Mouse (Mus musculus) forebrain, embryonic 13.5 days (tissue): Measurements from ENCODE around the gene Sh3bgrl3. TPM values are rescaled to one million over a fixed set of nuclear protein-coding genes. Genes with fewer than 3 reads are reported as not detected.
"Not testable (repeated sequence)": the region's sequence is repeated elsewhere in the genome, so short reads cannot be mapped to it uniquely, and the experiment has no call there.

Experiments used
- ATAC-seq: fragments of 200-750 bp; cut with Nextera tagmentation; 2 replicates; pipeline ENCODE4 v1.8.0; 2017
- H3K27ac ChIP-seq: fragments of 300-500 bp; sonication (generic); 2 replicates; pipeline ENCODE4 v1.5.1; 2015; ENCODE audit warnings: inconsistent platforms, mild to moderate bottlenecking, moderate library complexity
- H3K27me3 ChIP-seq: fragments of 300-500 bp; sonication (generic); 2 replicates; pipeline ENCODE4 v1.6.1; 2015; ENCODE audit warnings: mild to moderate bottlenecking, inconsistent platforms
- H3K36me3 ChIP-seq: fragments of 300-500 bp; sonication (generic); 2 replicates; pipeline ENCODE4 v1.6.1; 2015; ENCODE audit warnings: mild to moderate bottlenecking, inconsistent platforms; ENCODE audit not compliant: poor library complexity, severe bottlenecking
- H3K4me1 ChIP-seq: fragments of 300-500 bp; sonication (generic); 2 replicates; pipeline ENCODE4 v1.6.1; 2015; ENCODE audit warnings: inconsistent platforms
- H3K4me2 ChIP-seq: fragments of 300-500 bp; sonication (generic); 2 replicates; pipeline ENCODE4 v1.6.1; 2015; ENCODE audit warnings: inconsistent platforms, mild to moderate bottlenecking, moderate library complexity
- H3K4me3 ChIP-seq: fragments of 300-500 bp; sonication (generic); 2 replicates; pipeline ENCODE4 v1.5.1; 2015; ENCODE audit warnings: mild to moderate bottlenecking, inconsistent platforms
- H3K9ac ChIP-seq: fragments of 300-500 bp; sonication (generic); 2 replicates; pipeline ENCODE4 v1.6.1; 2015; ENCODE audit warnings: mild to moderate bottlenecking, inconsistent platforms
- H3K9me3 ChIP-seq: fragments of 300-500 bp; sonication (generic); replicated peaks from 2 replicates; pipeline ENCODE4 v1.6.1; 2016; ENCODE audit warnings: inconsistent platforms
- WGBS: fragments of 180-500 bp; shearing (Covaris S2); methylation state at CpG from one replicate; pipeline ENCODE4 v1.1.7; 2015; 5-methylcytosine and 5-hydroxymethylcytosine counted together
- polyA plus RNA-seq: library from polyadenylated mRNA; unstranded; fragments of >200 nt; fragmentation: Nextera tagmentation; extraction: Ambion mirVana; gene quantifications from 2 replicates; pipeline ENCODE4 v1.2.1, GENCODE M21; 2015

Sh3bgrl3 gene
- 285 TPM in 2 replicates for polyA plus RNA-seq

- Histone ChIP-seq H3K4me3 (peak within 1 kb of the TSS; percentile 84), H3K9ac (peak within 1 kb of the TSS; percentile 91), H3K27me3 (no peaks in the 10 kb centered on the region), H3K9me3 (no peaks in the 10 kb centered on the region), H3K4me1 (peaks cover 21% of the 10 kb centered on the region), H3K27ac (peak within 1 kb of the TSS; percentile 69), H3K36me3 (peaks cover 21% of the 10 kb centered on the region), H3K4me2 (peak within 1 kb of the TSS; percentile 87)
- 1% methylated on average over 49 of the region's 50 CpGs for WGBS
- ATAC-seq = peak; percentile 96
These were observed at the start of gene Sh3bgrl3 for GRCm38 (mm10) chr4:134128221-134128982. Sh3bgrl3 (minus strand) TSS chr4:134128789.

- Histone ChIP-seq H3K27me3 (no peaks in the 10 kb centered on the region), H3K9ac (no peak overlapping the region), H3K4me3 (no peak overlapping the region), H3K9me3 (no peaks in the 10 kb centered on the region), H3K4me1 (no peaks in the 10 kb centered on the region), H3K36me3 (peaks cover 17% of the 10 kb centered on the region; the same call in 1 of the 2 replicates), H3K27ac (no peak overlapping the region), H3K4me2 (no peak overlapping the region)
- WGBS = 70% methylated on average over 3 of the region's 3 CpGs
- ATAC-seq = no peak
These were observed 43.8 kb upstream of the Sh3bgrl3 start for GRCm38 (mm10) chr4:134172391-134172790.

- peaks cover 38% of the 10 kb centered on the region for H3K36me3 ChIP-seq
- WGBS = 92% methylated on average over 3 of the region's 3 CpGs
- no peaks in the 10 kb centered on the region for H3K9me3 ChIP-seq
- H3K4me1 ChIP-seq = no peaks in the 10 kb centered on the region
- H3K4me2 ChIP-seq = no peak overlapping the region
- no peak for ATAC-seq
- H3K27me3 ChIP-seq = no peaks in the 10 kb centered on the region
- H3K9ac ChIP-seq = no peak overlapping the region
- H3K4me3 ChIP-seq = no peak overlapping the region
- H3K27ac ChIP-seq = no peak overlapping the region
These were observed 38.3 kb upstream of the Sh3bgrl3 start for GRCm38 (mm10) chr4:134166906-134167305.

GRCm38 (mm10) chr4:134165548-134166465, 37.2 kb upstream of the Sh3bgrl3 start:
- ATAC-seq = no peak
- Histone ChIP-seq H3K4me1 (no peaks in the 10 kb centered on the region), H3K27ac (no peak overlapping the region), H3K9me3 (no peaks in the 10 kb centered on the region), H3K4me3 (no peak overlapping the region), H3K9ac (no peak overlapping the region), H3K27me3 (no peaks in the 10 kb centered on the region), H3K4me2 (no peak overlapping the region), H3K36me3 (peaks cover 33% of the 10 kb centered on the region)
- WGBS = 83% methylated on average over 3 of the region's 3 CpGs

- Histone ChIP-seq H3K27me3 (no peaks in the 10 kb centered on the region), H3K4me1 (no peaks in the 10 kb centered on the region), H3K27ac (no peak overlapping the region), H3K4me3 (no peak overlapping the region), H3K9ac (no peak overlapping the region), H3K4me2 (no peak overlapping the region), H3K36me3 (peaks cover 29% of the 10 kb centered on the region), H3K9me3 (no peaks in the 10 kb centered on the region)
- WGBS = 89% methylated on average over 6 of the region's 6 CpGs
- ATAC-seq = no peak
These were observed 36.4 kb upstream of the Sh3bgrl3 start for GRCm38 (mm10) chr4:134165024-134165423.

- H3K27ac ChIP-seq = no peak overlapping the region
- no peak for ATAC-seq
- WGBS = 93% methylated on average over 6 of the region's 6 CpGs
- H3K4me2 ChIP-seq = no peak overlapping the region
- no peak overlapping the region for H3K9ac ChIP-seq
- H3K27me3 ChIP-seq = no peaks in the 10 kb centered on the region
- H3K36me3 ChIP-seq = peaks cover 29% of the 10 kb centered on the region
- H3K9me3 ChIP-seq = no peaks in the 10 kb centered on the region
- H3K4me3 ChIP-seq = no peak overlapping the region
- no peaks in the 10 kb centered on the region for H3K4me1 ChIP-seq
These were observed 36.0 kb upstream of the Sh3bgrl3 start for GRCm38 (mm10) chr4:134164591-134164990.

GRCm38 (mm10) chr4:134160071-134160470, 31.5 kb upstream of the Sh3bgrl3 start:
- H3K4me1 ChIP-seq, H3K9me3 ChIP-seq, H3K27me3 ChIP-seq, ATAC-seq, H3K27ac ChIP-seq: not testable (repeated sequence)
- Histone ChIP-seq H3K4me3 (peak overlapping the region; percentile 52), H3K4me2 (peak overlapping the region; percentile 65), H3K36me3 (peaks cover 18% of the 10 kb centered on the region), H3K9ac (peak overlapping the region; percentile 53; the same call in 1 of the 2 replicates)
- WGBS = 5% methylated on average over 30 of the region's 30 CpGs

- Histone ChIP-seq H3K36me3 (peaks cover 23% of the 10 kb centered on the region), H3K27ac (no peak overlapping the region), H3K9ac (no peak overlapping the region), H3K4me3 (no peak overlapping the region), H3K9me3 (no peaks in the 10 kb centered on the region), H3K27me3 (no peaks in the 10 kb centered on the region), H3K4me2 (no peak overlapping the region), H3K4me1 (no peaks in the 10 kb centered on the region)
- ATAC-seq = no peak
- 85% methylated on average over 6 of the region's 6 CpGs for WGBS
These were observed 30.2 kb upstream of the Sh3bgrl3 start for GRCm38 (mm10) chr4:134158774-134159173.

GRCm38 (mm10) chr4:134157558-134157957, 29.0 kb upstream of the Sh3bgrl3 start:
- no peak for ATAC-seq
- Histone ChIP-seq H3K27ac (no peak overlapping the region), H3K4me3 (no peak overlapping the region), H3K4me1 (no peaks in the 10 kb centered on the region), H3K9me3 (no peaks in the 10 kb centered on the region), H3K27me3 (no peaks in the 10 kb centered on the region), H3K4me2 (no peak overlapping the region), H3K9ac (no peak overlapping the region), H3K36me3 (peaks cover 34% of the 10 kb centered on the region)
- WGBS = 87% methylated on average over 2 of the region's 2 CpGs

- no peak overlapping the region for H3K9ac ChIP-seq
- H3K9me3 ChIP-seq = no peaks in the 10 kb centered on the region
- H3K4me1 ChIP-seq = no peaks in the 10 kb centered on the region
- H3K27ac ChIP-seq = no peak overlapping the region
- no peaks in the 10 kb centered on the region for H3K27me3 ChIP-seq
- ATAC-seq = no peak
- no peak overlapping the region for H3K4me2 ChIP-seq
- H3K4me3 ChIP-seq = no peak overlapping the region
- 85% methylated on average over 8 of the region's 8 CpGs for WGBS
- H3K36me3 ChIP-seq = peaks cover 38% of the 10 kb centered on the region
These were observed 28.2 kb upstream of the Sh3bgrl3 start for GRCm38 (mm10) chr4:134156744-134157143.

- Histone ChIP-seq H3K4me3 (no peak overlapping the region), H3K4me2 (no peak overlapping the region), H3K4me1 (no peaks in the 10 kb centered on the region), H3K27ac (no peak overlapping the region), H3K9me3 (no peaks in the 10 kb centered on the region), H3K9ac (no peak overlapping the region), H3K27me3 (no peaks in the 10 kb centered on the region), H3K36me3 (peaks cover 45% of the 10 kb centered on the region)
- ATAC-seq = no peak
- WGBS = 95% methylated on average over 10 of the region's 10 CpGs
These were observed 27.4 kb upstream of the Sh3bgrl3 start for GRCm38 (mm10) chr4:134155961-134156465.

GRCm38 (mm10) chr4:134155531-134155930, 26.9 kb upstream of the Sh3bgrl3 start:
- H3K36me3 ChIP-seq = peaks cover 49% of the 10 kb centered on the region
- no peak overlapping the region for H3K9ac ChIP-seq
- H3K4me3 ChIP-seq = no peak overlapping the region
- no peaks in the 10 kb centered on the region for H3K27me3 ChIP-seq
- no peaks in the 10 kb centered on the region for H3K4me1 ChIP-seq
- no peak for ATAC-seq
- no peak overlapping the region for H3K4me2 ChIP-seq
- H3K27ac ChIP-seq = no peak overlapping the region
- H3K9me3 ChIP-seq = no peaks in the 10 kb centered on the region
- 90% methylated on average over 6 of the region's 6 CpGs for WGBS
